Mouse (Mus musculus) heart, postnatal 25 days (tissue): ENCODE data around the gene Vcl. TPM values are rescaled to one million over a fixed set of nuclear protein-coding genes. Genes with fewer than 3 reads are reported as not detected.

ENCODE experiments used
- DNase-seq: peaks from one replicate; pipeline ENCODE4 v3.0.0; 2022; ENCODE audit warnings: low spot score
- intact Hi-C: fragments of 180-260 bp; cut with DNase I; formaldehyde crosslinking; loops from one replicate; pipeline ENCODE4 v1.15.1; 2025
- total RNA-seq, 2 experiments: library from RNA; stranded (reverse); gene quantifications; 2 replicates each; pipeline ENCODE4 v1.2.3; 2021

The Vcl gene
- total RNA-seq, 2 experiments from 2014 or later, result 126 to 132 TPM

- intact Hi-C loops, result loop anchor here (2.0 kb wide), 3 partner anchors 17 to 57 kb away; no protein-coding TSS in a partner anchor
- no peak for DNase-seq
Observed at GRCm38 (mm10) chr14:21051380-21052111, 122.3 kb downstream of the Vcl start.

- peak; percentile 85 for DNase-seq
- intact Hi-C loops, result loop anchor here (2.0 kb wide), 1 partner anchor 23 kb away; no protein-coding TSS in a partner anchor
Observed at GRCm38 (mm10) chr14:21052112-21052780, 123.0 kb downstream of the Vcl start, which contains the start of the genes Ap3m1 and Adk. Gene Ap3m1, minus strand, starts transcription at chr14:21052508. Gene Adk, plus strand, starts transcription at chr14:21052574.

GRCm38 (mm10) chr14:21052781-21053130, 123.6 kb downstream of the Vcl start:
- intact Hi-C loops, result loop anchor here (2.0 kb wide), 1 partner anchor 22 kb away; no protein-coding TSS in a partner anchor
- peak; percentile 71 for DNase-seq

DNA sequence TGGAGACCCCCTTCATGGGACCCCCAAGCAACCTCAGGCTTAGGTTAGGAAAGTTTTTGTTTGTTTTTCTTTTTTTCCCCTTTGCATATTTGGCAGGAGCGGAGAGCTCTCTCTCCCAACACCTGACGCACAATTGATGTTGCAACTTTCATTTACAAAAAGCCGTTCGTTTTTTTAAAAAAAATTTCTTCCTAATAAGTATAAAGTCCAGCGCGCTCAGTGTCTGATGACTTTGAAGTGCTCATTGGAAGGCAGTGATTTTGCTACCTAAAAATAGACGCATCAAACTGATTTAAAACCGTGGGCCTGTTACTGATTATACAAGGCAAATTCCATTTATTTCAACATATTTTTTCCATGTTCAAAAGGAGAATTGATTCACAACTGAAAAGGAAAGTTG, 124.0 kb downstream of the Vcl start:
- no peak for DNase-seq
- intact Hi-C loops, result loop anchor here (2.0 kb wide), 1 partner anchor 22 kb away; no protein-coding TSS in a partner anchor

DNA sequence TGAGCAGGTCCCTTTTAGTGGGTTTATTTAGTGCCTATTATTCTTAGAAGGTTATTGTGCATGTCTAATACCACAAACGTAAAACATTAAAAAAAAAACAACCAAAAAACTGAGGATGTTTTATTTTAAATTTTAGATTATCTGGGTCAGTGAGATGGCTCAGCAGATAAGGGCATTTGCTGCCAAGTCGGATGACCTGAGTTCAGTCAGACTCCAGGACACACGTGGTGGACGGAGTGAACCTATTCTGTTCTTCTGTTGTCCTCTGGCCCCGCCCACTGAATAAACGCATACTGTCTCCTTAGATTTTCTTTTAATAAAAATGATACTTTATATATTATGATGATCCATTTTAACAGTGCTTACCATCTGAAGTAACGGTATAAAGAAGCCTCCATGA, 124.4 kb downstream of the Vcl start:
- no peak for DNase-seq
- intact Hi-C loops, result loop anchor here (2.0 kb wide), 1 partner anchor 21 kb away; no protein-coding TSS in a partner anchor

- intact Hi-C loops, result no loop called here
- no peak for DNase-seq
Observed at GRCm38 (mm10) chr14:21058972-21059371, 129.8 kb downstream of the Vcl start.

DNA sequence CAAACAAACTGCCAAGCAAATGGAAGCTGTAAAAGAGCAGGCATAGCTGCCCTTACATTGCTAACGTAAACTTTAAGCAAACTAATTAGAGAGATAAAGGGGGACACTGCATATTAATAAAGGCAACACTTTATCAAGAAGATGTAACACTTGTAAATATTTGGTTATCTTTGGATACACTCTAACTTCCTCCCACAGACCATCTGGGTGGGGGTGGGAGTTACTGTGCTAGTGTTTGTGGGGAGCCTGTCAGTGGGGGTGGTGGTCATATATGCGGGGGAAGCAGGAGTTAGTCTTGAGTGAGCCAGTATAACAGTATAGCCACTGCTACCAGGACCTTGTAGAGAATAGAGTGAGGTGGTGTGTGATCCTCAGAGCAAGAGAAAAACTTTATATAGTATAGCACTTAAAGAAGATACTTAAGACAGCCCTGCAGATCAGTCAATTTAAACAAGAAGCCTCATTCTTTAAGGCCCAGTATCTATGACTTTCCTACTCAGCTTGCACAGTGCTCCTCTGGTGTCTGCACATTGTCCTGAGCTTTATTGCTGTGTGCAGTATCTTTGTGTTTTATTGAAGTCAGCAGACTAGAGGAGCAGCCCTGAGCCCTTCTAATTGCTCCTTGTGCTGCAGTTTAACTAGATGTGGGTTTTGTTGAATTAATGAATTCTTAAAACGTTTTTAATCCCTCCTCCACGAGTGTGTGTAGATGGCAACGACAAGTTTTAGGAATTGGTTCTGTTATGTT, 133.7 kb downstream of the Vcl start:
- intact Hi-C loops, result no loop called here
- no peak for DNase-seq

- DNase-seq, result no peak
- intact Hi-C loops, result no loop called here
Observed at GRCm38 (mm10) chr14:21064321-21064720, 135.1 kb downstream of the Vcl start.

DNA sequence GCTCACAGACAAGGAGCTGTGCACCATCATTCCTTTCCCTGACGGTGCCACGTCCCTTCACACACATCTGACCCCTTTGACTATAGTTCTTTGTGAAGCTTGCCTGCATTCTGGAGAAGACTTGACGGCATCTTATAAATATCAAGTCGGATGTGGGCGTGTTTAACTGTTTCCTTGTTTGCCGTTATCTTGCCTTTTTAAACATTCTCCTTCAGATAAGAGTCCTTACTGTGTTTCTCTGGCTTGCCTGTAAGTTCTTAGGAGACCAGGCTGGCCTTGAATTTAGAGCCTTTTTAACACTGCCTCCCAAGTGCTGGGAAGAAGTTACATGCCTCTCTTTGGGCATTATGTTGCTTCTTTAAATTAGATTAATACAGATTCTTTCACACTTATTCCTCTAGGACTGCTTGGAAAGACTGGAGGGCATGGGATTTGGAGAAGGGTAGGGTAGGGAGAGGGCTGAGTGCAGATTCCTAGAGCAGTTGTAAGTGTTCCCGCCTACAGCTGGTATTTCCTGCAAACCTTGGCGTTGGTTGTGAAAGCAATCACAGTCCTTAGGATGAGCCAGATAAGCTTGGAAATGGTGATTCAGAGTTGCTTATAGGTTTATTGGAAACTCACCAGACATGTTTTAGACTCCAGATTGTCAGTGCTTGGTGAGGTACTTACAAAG, 136.4 kb downstream of the Vcl start:
- no peak for DNase-seq
- intact Hi-C loops, result no loop called here

DNA sequence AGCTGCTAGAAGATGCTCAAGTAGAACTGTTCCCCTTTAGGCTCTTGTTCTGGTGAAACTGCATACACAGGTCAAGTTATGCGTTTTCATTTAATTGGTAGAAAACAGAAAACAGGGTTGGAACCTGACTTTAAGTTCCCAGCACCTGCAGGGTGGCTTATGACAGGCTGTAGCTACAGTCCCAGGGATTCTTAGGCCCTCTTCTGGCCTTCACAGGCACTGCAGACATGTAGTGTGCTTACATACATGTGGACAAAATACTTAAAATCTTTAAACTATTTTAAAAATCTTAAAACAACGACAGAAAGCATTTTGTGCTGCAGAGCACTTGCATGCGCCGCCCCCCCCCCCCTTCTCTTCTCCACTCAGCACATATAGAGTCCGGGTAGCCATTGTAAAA, 140.4 kb downstream of the Vcl start:
- intact Hi-C loops, result no loop called here
- DNase-seq, result no peak

DNA sequence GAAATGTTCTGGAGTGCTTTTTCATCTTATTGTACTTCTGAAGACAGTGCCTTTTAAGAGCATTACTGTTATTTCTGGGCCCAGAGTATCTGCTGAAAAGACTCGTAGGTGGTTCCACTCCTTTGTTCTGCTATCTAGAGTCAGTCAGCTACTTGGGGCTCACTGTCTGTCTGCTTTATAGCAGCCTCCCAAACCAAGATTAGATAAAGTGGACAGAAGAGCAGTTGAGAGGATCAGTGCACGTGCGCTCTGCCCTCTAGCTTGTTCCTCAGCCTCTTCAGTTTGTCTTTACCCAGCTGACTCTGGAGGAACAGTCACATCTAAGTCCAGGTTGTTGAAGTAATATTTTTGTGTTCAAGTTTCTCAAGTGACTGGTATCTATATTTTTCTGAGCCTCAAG, 144.8 kb downstream of the Vcl start:
- intact Hi-C loops, result loop anchor here (2.0 kb wide), 1 partner anchor 21 kb away; the partner anchor contains the start of genes Adk and Ap3m1
- no peak for DNase-seq

DNA sequence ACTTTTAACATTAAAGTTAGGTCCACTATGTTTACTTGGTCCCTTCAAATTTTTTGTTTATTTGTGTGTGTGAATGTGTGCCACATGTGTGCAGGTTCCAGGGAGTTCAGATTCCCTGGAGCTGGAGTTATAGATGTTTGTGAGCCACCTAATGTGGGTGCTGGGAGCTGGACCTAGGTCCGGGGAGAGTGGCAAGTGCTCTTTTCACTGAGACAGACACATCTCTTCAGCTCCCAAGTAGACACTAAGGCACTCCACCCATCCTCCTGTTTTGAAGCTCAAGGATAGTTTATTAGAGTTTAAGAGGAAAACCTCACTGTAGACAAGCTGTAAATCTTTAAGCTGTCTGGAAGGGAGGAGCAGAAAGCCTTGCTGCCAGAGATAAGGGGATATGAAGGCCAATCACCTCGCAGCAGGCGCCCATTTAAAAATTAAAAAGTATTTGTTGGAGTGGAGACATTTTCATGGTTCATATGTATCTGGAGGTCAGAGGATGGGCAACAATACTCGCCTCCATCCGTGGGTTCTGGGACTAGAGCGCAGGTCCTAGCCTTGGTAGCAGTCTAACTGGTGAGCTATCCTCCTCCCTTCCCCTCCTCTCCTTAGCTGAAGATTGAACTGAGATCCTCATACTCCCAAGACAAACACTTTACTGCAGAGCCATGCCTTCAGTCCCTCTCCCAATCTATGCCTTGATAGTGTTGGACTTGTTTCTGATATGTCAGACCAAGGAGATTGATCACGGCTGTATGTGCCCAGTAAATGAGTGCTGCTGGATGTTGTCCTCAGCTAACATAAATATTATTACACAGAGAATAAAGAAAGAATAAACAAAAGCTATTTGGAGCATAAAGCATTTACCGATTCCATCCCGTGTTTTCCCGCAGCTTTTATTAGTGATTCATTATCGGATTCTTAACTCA, 145.5 kb downstream of the Vcl start:
- no peak for DNase-seq
- intact Hi-C loops, result loop anchor here (2.0 kb wide), 1 partner anchor 22 kb away; the partner anchor contains the start of genes Adk and Ap3m1

DNA sequence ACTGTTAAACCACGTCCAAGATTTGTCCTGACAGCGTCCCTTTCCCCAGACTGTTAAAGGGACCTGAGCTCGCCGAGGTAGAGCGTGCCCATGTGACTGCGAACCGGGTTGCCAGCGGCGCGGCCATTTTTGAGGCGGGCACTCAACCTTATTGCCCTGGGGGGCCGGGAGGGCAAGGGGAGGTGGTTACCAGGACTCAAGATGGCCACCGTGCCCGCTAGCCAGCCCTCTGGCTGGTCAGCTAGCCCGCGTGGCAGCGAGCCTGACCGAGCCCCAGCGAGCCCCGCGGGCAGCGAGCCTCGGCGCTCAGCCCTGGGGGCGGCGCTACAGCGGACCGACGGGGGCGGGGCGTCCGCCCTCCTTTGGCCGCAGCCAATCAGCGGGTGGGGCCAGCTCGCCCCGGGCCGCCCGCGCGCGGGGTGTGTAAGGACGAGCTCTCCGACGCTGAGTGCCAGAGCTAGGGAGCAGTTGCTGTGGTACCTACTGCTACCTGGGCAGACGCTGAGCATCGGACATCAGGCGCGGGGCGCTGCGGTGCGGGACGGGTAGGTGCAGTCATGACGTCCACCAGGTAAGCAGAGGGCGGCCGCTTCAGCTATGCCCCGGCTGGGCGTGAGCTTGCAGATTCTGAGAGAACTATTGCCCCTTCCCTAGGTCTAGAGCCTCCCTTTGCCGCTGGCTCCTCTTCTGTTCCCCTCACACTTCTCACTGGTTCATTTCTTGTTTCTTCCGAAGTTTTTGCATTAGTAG, 146.7 kb downstream of the Vcl start:
- intact Hi-C loops, result loop anchor here (2.0 kb wide), 1 partner anchor 23 kb away; the partner anchor contains the start of genes Adk and Ap3m1
- peak; percentile 87 for DNase-seq

- intact Hi-C loops, result no loop called here
- DNase-seq, result no peak
Observed at GRCm38 (mm10) chr14:21076501-21077194, 147.4 kb downstream of the Vcl start.

GRCm38 (mm10) chr14:21077939-21078338, 148.7 kb downstream of the Vcl start:
- intact Hi-C loops, result no loop called here
- DNase-seq, result no peak

- intact Hi-C loops, result no loop called here
- DNase-seq, result no peak
Observed at GRCm38 (mm10) chr14:21078511-21078910, 149.3 kb downstream of the Vcl start.

DNA sequence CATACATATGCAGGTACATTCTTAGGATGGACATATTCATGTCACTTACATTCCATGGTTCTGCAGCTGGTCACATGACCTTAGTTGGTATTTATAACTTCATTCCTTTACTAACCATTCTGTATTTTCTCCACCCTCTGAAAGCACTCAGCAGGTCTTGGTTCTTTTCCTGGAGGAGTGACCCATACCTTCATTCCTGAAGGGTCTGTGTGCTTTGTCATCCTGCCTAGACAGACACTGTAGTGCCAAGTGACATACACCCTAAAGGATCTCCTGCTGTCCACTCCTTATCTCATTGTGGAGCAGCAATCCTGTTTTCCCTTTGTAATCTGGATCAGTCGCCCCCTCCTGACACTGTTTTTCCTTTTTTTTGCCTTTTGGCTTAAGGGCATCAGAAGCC, 153.6 kb downstream of the Vcl start:
- intact Hi-C loops, result no loop called here
- DNase-seq, result no peak
